Mouse (Mus musculus): ENCODE data around the gene Fermt1. TPM values are rescaled to one million over a fixed set of nuclear protein-coding genes. Genes with fewer than 3 reads are reported as not detected.

Fermt1 gene
- polyA plus RNA-seq, 1 experiment from 2014 or later = not detected

DNA sequence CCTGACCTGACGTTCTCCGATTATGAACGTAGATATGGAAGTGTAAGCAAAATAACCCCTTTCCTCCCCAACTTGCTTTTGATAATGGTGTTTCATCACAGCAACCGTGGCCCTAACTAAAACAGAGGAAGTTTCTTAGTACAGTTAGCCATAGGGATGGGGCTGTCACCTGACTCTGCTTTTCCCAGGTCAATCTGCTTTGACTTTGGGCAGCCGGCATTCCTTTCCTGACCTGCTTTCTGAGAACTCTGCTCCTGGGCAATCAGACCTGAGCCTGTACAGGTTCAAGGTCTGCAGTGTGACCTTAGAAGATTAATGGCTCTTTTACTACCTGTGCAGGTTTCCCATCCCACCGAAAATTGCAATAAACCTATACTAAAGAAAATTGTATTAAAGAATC, 1.3 kb upstream of the Fermt1 start:
- no peak overlapping the region for H3K4me2 ChIP-seq (ENCODE audit: low read length)
- H3K4me1 ChIP-seq (ENCODE audit: control insufficient read depth, insufficient read depth, low read length) = no peaks in the 10 kb centered on the region; the same call in 1 of the 2 replicates
- no peak overlapping the region for H3K4me3 ChIP-seq (ENCODE audit: low read depth, low read length)
- ATAC-seq (no peak), DNase-seq (ENCODE audit: low spot score) (no peak)
- no peak overlapping the region for H3K9ac ChIP-seq (ENCODE audit: low read length)
- 80% methylated on average over 6 of the region's 6 CpGs for WGBS
- no peak overlapping the region for H3K27ac ChIP-seq (ENCODE audit: low read depth, low read length)
- no peaks in the 10 kb centered on the region for H3K36me3 ChIP-seq (ENCODE audit: control insufficient read depth, insufficient read depth, low read length)
- peaks cover 38% of the 10 kb centered on the region for H3K27me3 ChIP-seq (replicated peaks; ENCODE audit: control insufficient read depth, insufficient read depth, low read length)
- H3K9me3 ChIP-seq (replicated peaks; ENCODE audit: control insufficient read depth, low read length) = no peaks in the 10 kb centered on the region

DNA sequence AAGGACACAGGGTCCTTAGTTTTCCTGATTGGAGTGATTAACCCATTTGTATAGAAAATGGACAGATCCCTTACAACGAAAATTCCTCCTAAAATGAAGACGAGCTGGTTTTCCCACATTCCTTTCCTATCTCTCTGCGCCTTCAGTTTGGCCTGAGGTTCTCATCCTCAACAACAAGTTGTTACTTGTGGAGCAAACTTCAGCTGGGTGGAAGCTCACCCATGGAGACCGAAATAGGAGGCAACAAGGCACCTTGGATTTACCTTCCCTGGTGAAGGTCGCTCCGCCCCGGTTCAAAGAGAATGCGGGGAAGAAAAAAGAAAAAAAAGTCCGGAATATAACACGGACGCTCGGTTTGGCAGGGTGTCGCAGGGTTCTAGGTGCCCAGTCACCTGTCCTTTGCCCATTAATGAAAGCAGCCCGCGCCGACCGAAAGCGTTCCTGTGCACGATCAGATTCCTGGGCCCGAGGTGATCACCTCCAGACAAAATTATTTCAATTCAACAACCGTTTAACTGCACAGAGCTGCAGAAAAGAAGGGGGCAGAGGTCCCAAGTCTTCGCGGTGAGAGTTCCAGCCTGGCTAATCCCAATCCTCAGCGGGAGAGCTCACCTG, 888 bp downstream of the Fermt1 start:
- H3K4me1 ChIP-seq (ENCODE audit: control insufficient read depth, insufficient read depth, low read length) = no peaks in the 10 kb centered on the region
- peaks cover 38% of the 10 kb centered on the region for H3K27me3 ChIP-seq (replicated peaks; ENCODE audit: control insufficient read depth, insufficient read depth, low read length)
- H3K9ac ChIP-seq (ENCODE audit: low read length) = peak overlapping the region; percentile 29
- H3K36me3 ChIP-seq (ENCODE audit: control insufficient read depth, insufficient read depth, low read length) = no peaks in the 10 kb centered on the region
- ATAC-seq = peak; percentile 42; the same call in 1 of the 2 replicates
- WGBS = 6% methylated on average over 24 of the region's 24 CpGs
- H3K27ac ChIP-seq (ENCODE audit: low read depth, low read length) = no peak overlapping the region
- no peaks in the 10 kb centered on the region for H3K9me3 ChIP-seq (replicated peaks; ENCODE audit: control insufficient read depth, low read length)
- H3K4me3 ChIP-seq (ENCODE audit: low read depth, low read length) = peak overlapping the region; percentile 23
- no peak for DNase-seq (ENCODE audit: low spot score)
- H3K4me2 ChIP-seq (ENCODE audit: low read length) = peak overlapping the region; percentile 49

DNA sequence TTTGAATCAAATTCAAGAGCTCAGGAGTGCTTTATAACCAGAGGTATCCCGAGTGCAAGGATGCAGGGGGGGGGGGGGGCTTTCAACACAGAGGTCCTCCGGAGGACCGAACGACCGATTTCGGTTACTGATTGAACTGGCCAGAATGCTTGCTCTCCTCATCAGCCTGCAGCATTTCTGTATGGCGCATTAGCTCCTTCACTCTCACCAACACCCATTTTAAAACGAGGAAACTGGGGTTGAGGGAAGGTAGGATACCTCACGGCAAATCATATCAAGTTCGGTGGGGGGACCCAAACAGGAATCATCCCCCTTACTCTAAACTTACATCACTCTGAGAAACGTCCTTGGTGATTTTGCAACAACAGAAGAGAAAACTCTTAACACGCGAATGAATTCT, 1.7 kb downstream of the Fermt1 start:
- no peaks in the 10 kb centered on the region for H3K9me3 ChIP-seq (replicated peaks; ENCODE audit: control insufficient read depth, low read length)
- H3K36me3 ChIP-seq (ENCODE audit: control insufficient read depth, insufficient read depth, low read length) = no peaks in the 10 kb centered on the region
- H3K4me1 ChIP-seq (ENCODE audit: control insufficient read depth, insufficient read depth, low read length) = no peaks in the 10 kb centered on the region
- 38% methylated on average over 13 of the region's 13 CpGs for WGBS
- H3K27me3 ChIP-seq (replicated peaks; ENCODE audit: control insufficient read depth, insufficient read depth, low read length) = peaks cover 38% of the 10 kb centered on the region
- no peak overlapping the region for H3K27ac ChIP-seq (ENCODE audit: low read depth, low read length)
- H3K4me3 ChIP-seq (ENCODE audit: low read depth, low read length) = no peak overlapping the region
- H3K4me2 ChIP-seq (ENCODE audit: low read length) = no peak overlapping the region
- DNase-seq (ENCODE audit: low spot score) (no peak), ATAC-seq (no peak)
- H3K9ac ChIP-seq (ENCODE audit: low read length) = no peak overlapping the region

DNA sequence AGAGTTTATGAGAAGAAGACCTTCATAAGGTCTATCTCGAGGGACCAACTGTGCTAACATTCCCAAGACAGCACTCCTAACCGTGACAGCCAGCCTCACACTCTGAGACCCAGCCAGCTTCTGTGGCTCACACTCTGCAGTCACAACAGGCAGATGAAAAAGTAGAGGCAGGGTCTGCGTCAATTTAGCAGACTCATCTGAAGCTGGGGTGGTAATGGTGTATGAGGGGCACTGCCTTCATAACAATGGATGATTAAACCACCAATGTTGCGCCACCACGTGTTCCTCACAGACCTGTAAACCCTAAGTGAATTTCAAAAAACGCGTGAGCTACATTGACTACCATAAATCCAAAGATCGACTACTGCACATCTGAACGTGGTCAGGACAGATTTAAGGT, 2.1 kb downstream of the Fermt1 start:
- no peak for ATAC-seq
- WGBS = 46% methylated on average over 9 of the region's 9 CpGs

DNA sequence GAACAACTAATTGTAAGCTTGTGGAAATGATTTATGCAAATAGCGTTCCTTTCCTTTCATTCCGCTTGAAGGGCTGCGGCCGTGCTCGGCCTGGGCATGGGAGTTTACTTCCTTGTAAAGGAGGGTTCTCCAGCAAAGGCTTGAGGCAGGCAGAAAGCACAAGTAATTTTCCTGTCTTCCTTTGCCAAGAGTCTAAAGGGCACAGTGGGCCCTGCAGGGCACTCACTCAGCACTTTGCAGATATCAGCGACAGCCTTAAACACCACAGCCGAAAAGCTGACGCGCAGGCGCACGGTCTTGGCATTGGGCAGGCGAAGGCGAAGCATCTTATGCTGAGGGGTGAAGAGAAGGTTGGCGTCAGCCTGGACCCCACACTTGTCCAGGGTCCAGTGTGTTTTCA, 6.7 kb downstream of the Fermt1 start:
- Histone ChIP-seq H3K27ac (ENCODE audit: low read depth, low read length) (no peak overlapping the region), H3K9ac (ENCODE audit: low read length) (no peak overlapping the region), H3K4me3 (ENCODE audit: low read depth, low read length) (no peak overlapping the region), H3K9me3 (replicated peaks; ENCODE audit: control insufficient read depth, low read length) (no peaks in the 10 kb centered on the region), H3K4me1 (ENCODE audit: control insufficient read depth, insufficient read depth, low read length) (no peaks in the 10 kb centered on the region), H3K27me3 (replicated peaks; ENCODE audit: control insufficient read depth, insufficient read depth, low read length) (0 out of 2 replicates have a peak, but pooled peaks cover 14% of the 10 kb centered on the region), H3K4me2 (ENCODE audit: low read length) (no peak overlapping the region), H3K36me3 (ENCODE audit: control insufficient read depth, insufficient read depth, low read length) (no peaks in the 10 kb centered on the region)
- WGBS = 69% methylated on average over 14 of the region's 14 CpGs
- ATAC-seq = no peak
- DNase-seq (ENCODE audit: low spot score) = no peak

More for the DNA sequence above, 2.1 kb downstream of the Fermt1 start:
- peaks cover 38% of the 10 kb centered on the region for H3K27me3 ChIP-seq (replicated peaks; ENCODE audit: control insufficient read depth, insufficient read depth, low read length)
- H3K9me3 ChIP-seq (replicated peaks; ENCODE audit: control insufficient read depth, low read length) = no peaks in the 10 kb centered on the region
- H3K4me2 ChIP-seq (ENCODE audit: low read length) = no peak overlapping the region
- no peak overlapping the region for H3K27ac ChIP-seq (ENCODE audit: low read depth, low read length)
- H3K36me3 ChIP-seq (ENCODE audit: control insufficient read depth, insufficient read depth, low read length) = no peaks in the 10 kb centered on the region
- DNase-seq (ENCODE audit: low spot score) = no peak
- H3K9ac ChIP-seq (ENCODE audit: low read length) = no peak overlapping the region
- H3K4me3 ChIP-seq (ENCODE audit: low read depth, low read length) = no peak overlapping the region
- H3K4me1 ChIP-seq (ENCODE audit: control insufficient read depth, insufficient read depth, low read length) = no peaks in the 10 kb centered on the region

DNA sequence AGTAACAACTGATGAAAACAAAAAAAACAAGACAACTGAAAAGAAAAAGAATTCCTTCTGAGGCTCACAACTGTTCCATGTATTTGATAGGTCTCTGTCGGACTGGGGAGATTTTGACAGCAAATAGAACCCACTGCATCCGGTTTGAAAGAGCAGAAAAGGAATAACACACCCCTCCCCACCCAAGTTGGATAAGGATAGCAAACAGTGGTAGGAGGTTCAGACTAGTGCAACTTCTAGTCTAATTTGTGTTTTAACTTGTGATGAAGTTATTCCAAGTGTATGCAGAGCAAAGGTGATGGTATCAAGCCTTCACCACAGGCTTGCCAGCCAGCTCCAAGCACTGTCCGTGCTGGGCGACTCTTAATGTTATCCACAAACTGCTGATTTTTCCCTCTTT, 9.5 kb downstream of the Fermt1 start:
- H3K4me3 ChIP-seq (ENCODE audit: low read depth, low read length) = no peak overlapping the region
- no peak overlapping the region for H3K27ac ChIP-seq (ENCODE audit: low read depth, low read length)
- no peaks in the 10 kb centered on the region for H3K4me1 ChIP-seq (ENCODE audit: control insufficient read depth, insufficient read depth, low read length)
- ATAC-seq (no peak), DNase-seq (ENCODE audit: low spot score) (no peak)
- H3K9me3 ChIP-seq (replicated peaks; ENCODE audit: control insufficient read depth, low read length) = no peaks in the 10 kb centered on the region
- WGBS = 87% methylated on average over 4 of the region's 4 CpGs
- H3K9ac ChIP-seq (ENCODE audit: low read length) = no peak overlapping the region
- H3K36me3 ChIP-seq (ENCODE audit: control insufficient read depth, insufficient read depth, low read length) = no peaks in the 10 kb centered on the region
- H3K4me2 ChIP-seq (ENCODE audit: low read length) = no peak overlapping the region
- no peaks in the 10 kb centered on the region for H3K27me3 ChIP-seq (replicated peaks; ENCODE audit: control insufficient read depth, insufficient read depth, low read length)

DNA sequence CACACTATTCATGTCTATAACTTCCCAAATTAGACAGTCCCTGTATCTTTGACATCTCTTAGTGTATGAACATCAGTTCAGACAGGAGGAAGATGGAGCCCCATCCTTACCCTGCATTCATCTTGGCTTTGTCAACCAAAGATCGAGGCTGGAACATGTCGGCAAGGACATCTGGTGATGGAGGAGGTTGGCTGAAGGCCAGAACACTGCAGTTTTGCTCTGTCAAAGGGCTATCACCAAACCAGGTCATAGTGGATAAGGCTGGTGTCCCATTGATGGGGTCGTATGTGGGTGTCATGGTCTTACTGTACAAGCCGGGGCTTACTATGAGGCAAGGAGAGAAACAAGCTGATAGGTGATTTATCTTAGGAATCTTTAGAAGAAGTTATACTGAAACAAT, 11.0 kb downstream of the Fermt1 start:
- Histone ChIP-seq H3K36me3 (ENCODE audit: control insufficient read depth, insufficient read depth, low read length) (no peaks in the 10 kb centered on the region), H3K27me3 (replicated peaks; ENCODE audit: control insufficient read depth, insufficient read depth, low read length) (no peaks in the 10 kb centered on the region), H3K4me2 (ENCODE audit: low read length) (no peak overlapping the region), H3K27ac (ENCODE audit: low read depth, low read length) (no peak overlapping the region), H3K4me3 (ENCODE audit: low read depth, low read length) (no peak overlapping the region), H3K9ac (ENCODE audit: low read length) (no peak overlapping the region), H3K9me3 (replicated peaks; ENCODE audit: control insufficient read depth, low read length) (no peaks in the 10 kb centered on the region), H3K4me1 (ENCODE audit: control insufficient read depth, insufficient read depth, low read length) (no peaks in the 10 kb centered on the region)
- DNase-seq (ENCODE audit: low spot score) = no peak
- WGBS = 91% methylated on average over 4 of the region's 4 CpGs
- no peak for ATAC-seq

DNA sequence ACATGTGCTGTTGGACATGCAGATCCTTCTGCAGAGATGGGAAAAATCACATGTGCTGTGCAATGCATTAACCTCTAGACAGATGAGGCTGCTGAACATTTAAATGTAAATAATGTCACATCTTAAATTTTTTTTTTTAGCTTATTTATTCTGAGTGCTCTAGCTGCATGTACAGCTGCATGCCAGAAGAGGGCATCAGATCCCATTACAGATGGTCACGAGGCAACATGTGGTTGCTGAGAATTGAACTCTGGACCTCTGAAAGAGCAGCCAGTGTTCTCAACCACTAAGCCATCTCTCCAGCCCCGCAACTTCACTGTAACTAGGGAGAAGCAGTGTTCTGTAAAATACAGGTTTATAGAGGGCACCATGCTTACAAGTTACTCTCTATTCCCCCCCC, 11.6 kb downstream of the Fermt1 start:
- Histone ChIP-seq H3K9me3 (replicated peaks; ENCODE audit: control insufficient read depth, low read length) (no peaks in the 10 kb centered on the region), H3K4me3 (ENCODE audit: low read depth, low read length) (no peak overlapping the region), H3K4me2 (ENCODE audit: low read length) (no peak overlapping the region), H3K27ac (ENCODE audit: low read depth, low read length) (no peak overlapping the region), H3K9ac (ENCODE audit: low read length) (no peak overlapping the region), H3K36me3 (ENCODE audit: control insufficient read depth, insufficient read depth, low read length) (no peaks in the 10 kb centered on the region), H3K27me3 (replicated peaks; ENCODE audit: control insufficient read depth, insufficient read depth, low read length) (no peaks in the 10 kb centered on the region), H3K4me1 (ENCODE audit: control insufficient read depth, insufficient read depth, low read length) (no peaks in the 10 kb centered on the region)
- ATAC-seq (no peak), DNase-seq (ENCODE audit: low spot score) (no peak)
- 80% methylated on average over 2 of the region's 2 CpGs for WGBS

DNA sequence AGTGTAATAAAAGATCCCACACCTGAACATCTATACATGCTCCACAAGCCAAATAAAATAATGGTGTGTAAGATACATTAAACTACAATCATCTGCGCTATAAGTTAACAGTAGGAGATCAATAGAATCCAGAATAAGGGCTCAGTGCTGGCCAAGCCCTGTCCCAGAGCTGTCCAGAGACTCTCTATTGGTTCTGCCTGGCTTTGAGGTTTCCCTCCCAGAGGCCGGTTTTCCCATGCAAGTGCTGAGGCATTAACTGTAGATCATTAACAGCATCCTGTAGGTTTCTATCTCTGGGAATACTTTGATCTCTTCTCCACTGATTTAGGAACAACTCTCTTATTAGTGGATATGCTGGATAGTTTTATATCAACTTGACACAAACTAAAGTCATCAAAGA, 16.7 kb downstream of the Fermt1 start:
- Histone ChIP-seq H3K4me2 (ENCODE audit: low read length) (no peak overlapping the region), H3K9ac (ENCODE audit: low read length) (no peak overlapping the region), H3K4me3 (ENCODE audit: low read depth, low read length) (no peak overlapping the region), H3K36me3 (ENCODE audit: control insufficient read depth, insufficient read depth, low read length) (no peaks in the 10 kb centered on the region), H3K9me3 (replicated peaks; ENCODE audit: control insufficient read depth, low read length) (no peaks in the 10 kb centered on the region), H3K27ac (ENCODE audit: low read depth, low read length) (no peak overlapping the region), H3K27me3 (replicated peaks; ENCODE audit: control insufficient read depth, insufficient read depth, low read length) (no peaks in the 10 kb centered on the region), H3K4me1 (ENCODE audit: control insufficient read depth, insufficient read depth, low read length) (no peaks in the 10 kb centered on the region)
- ATAC-seq = no peak
- 84% methylated on average over 2 of the region's 2 CpGs for WGBS
- no peak for DNase-seq (ENCODE audit: low spot score)

Data from forebrain, embryonic 14.5 days (tissue).